Mouse (Mus musculus): Measurements from ENCODE around the gene Mydgf.

Mydgf gene

DNA sequence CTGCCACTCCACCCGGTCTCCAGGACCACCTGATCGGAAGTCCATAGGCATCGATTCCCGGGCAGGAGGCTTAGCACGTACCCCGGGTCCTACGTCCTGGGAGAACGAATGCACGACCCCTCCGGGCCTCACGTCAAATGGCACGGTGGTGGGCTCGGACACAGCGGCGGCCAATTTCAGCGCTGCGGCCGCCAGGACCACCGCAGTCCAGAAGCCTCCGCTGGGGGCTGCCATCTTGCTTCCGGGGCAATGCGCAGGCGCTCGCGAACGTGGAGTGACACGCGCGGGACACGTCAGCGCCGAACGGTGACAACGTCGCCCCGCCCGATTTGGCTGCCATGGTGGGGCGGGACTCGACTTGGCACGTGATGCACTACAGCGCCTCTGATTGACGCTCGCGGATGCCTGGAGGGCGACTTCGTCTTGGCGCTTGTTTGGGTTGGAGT is at the start of gene Mydgf:
Mydgf (minus strand) TSS at position 263 of the 446 bp plus-strand sequence.
- in situ Hi-C loops (cut with MseI, MboI), result no loop called here

- in situ Hi-C loops (cut with MseI, MboI), result no loop called here
These were observed 49.7 kb upstream of the Mydgf start for GRCm38 (mm10) chr17:56233389-56233788.

GRCm38 (mm10) chr17:56229943-56230342 is 46.2 kb upstream of the Mydgf start:
- in situ Hi-C loops (cut with MseI, MboI), result no loop called here

GRCm38 (mm10) chr17:56226566-56226965 is 42.8 kb upstream of the Mydgf start:
- in situ Hi-C loops (cut with MseI, MboI), result no loop called here

DNA sequence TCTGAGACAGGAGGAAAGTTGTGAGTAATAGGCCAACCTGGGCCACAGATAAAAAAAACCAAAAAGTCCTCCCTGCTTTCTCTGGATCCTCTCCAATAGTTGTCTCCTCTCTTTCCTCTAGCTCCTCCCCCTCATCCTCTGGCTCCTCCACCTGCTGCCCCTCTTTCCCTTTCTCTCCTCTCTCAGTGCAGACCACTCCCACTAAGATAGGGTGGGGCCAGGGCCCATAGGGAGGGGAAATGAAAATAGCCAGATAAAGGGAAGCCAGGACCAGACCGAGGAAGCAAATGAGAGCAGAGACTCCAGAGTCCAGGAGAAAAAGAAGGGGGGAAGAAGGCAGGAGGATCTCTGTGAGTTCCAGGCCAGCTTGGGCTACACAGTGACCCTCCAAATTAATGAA is 41.2 kb upstream of the Mydgf start:
- in situ Hi-C loops (cut with MseI, MboI), result no loop called here

- in situ Hi-C loops (cut with MseI, MboI), result no loop called here
These were observed 36.1 kb upstream of the Mydgf start for GRCm38 (mm10) chr17:56219805-56220204.

- in situ Hi-C loops (cut with MseI, MboI), result no loop called here
These were observed 35.5 kb upstream of the Mydgf start for GRCm38 (mm10) chr17:56219251-56219650.

DNA sequence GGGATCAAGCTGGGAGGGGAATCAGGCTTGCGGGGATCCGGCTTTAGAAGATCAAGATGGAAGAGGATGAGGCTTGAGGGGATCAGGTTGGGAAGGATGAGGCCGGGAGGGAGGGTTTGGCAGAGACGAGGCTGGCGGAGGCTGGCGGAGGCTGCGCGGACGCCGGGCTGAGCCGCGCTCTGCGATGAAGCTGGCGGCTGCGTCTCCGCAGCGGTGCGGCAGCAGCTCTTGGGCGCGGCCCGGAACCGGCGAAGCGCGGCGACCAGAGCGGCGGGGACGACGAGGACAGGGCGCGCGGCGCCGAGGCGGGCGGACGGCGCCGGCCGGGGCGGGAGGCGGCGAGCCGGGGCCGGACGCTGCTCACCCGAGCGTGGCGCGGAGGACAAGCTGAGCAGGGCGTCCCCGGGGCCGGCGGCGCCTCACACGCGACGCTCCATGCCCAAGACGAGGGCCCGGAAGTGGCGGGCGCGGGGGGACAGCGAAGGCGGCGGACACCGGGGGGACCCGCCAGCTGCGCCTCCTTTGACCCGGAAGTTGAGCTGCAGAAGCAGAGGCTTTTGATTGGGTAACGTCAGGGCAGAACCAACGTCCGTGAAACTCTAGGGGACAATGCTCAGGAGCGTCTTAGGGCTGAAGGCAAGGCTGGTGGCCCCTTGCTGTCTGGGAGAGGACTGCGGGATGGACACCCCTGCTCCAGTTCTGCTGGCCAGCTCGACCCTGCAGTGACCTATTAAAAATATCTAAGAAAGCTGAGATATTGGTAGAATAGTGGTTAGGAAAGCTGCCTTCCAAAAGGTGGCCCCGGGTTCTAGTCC is 34.9 kb upstream of the Mydgf start, which contains the start of gene Dpp9:
Dpp9 (minus strand) TSS at position 529 of the 815 bp plus-strand sequence.
- in situ Hi-C loops (cut with MseI, MboI), result no loop called here

DNA sequence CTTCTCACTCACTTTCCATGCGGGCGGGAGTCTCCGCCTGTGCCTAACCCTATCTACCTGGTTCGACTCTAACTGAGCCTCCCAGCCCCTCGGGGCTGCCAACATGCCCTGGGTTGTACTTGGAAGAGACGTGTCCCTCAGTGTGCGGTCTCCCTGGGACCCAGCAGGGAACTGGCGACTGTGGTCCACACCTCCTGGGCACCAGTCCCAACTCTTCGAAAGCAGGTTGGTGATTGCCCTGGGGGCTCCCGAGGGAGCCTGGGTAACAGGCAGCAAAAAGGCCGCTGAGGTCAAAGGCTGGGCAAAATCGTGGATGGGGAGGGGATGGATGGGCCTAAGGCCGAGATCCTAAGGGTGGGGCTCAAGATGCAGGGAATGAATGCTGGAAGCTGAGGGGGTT is 34.0 kb upstream of the Mydgf start:
- in situ Hi-C loops (cut with MseI, MboI), result no loop called here

DNA sequence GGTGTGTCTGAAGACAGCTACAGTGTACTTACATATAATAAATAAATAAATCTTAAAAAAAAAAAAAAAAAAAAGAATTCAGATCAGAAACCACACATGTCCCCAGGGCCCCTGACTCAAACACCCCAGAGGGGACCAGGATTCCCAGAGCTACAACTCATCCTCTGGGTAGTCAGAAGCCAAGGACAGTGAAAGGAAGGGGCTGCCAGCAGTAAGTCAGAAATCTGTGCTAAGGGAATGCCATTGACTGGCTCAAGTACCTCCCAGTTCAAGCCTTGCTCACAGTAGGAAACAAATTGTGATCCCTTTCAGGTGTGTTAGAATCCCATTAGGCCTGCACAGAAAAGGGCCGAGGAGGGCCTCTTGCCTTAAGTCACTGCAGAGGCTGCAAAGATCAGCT is 30.5 kb upstream of the Mydgf start:
- in situ Hi-C loops (cut with MseI, MboI), result no loop called here

DNA sequence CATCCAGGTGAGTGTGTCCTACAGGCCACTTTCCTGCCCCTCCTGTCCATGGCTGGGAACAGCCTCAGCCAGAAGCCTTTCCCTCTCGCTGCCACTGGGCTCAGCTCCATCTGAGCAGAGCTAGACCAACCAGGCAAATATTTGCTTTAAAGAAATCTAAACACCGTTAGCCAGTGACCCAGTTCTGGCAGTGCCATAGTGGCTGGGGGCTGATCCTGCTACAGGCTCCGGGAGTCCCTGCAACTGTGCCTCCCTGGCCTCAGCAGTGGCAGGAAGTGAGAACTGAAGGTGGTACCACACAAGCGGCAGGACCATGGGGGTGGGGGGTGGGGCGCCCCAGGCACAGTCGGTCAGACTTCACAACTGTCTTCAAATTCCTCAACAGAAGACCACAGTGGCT is 29.0 kb upstream of the Mydgf start:
- in situ Hi-C loops (cut with MseI, MboI), result no loop called here

DNA sequence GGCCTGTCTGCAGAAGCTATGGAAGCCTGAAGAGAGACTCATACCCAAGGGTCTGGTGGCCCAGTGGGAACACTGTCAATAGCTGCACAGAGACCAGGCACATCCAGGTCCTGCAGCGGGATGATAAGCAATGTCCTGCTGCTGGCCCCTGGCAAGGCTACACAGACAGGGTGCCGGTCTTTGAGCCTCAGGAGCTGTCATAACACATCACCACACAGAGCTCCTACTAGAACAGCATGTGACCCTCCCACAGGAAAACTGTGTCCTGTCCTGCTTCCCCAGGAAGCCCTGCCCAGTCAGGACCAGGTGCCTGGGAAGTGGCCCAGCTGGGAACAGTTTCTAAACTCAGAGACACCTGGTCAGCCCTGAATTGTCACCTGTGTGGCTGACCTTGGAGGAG is 27.4 kb upstream of the Mydgf start:
- in situ Hi-C loops (cut with MseI, MboI), result no loop called here

DNA sequence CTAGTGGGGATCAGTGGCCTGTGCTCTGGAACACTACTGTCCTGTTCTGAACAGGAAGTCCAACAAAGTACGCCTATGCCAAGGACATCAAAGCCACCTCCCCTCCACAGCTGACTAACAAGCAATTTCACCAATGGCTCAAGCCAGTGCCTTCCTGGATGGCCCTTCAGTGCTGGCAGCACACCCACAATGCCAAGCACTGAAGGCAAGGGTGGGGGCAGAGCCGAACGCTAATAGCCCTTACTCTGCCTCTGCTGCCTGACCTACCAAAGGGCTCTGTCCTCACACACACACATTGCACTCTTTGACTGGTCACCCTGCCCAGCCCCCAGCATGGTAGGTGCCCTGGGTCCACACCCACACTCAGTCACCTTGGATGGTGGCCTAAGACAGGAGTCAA is 25.1 kb upstream of the Mydgf start:
- in situ Hi-C loops (cut with MseI, MboI), result no loop called here

GRCm38 (mm10) chr17:56207963-56208530 is 24.3 kb upstream of the Mydgf start:
- in situ Hi-C loops (cut with MseI, MboI), result no loop called here

GRCm38 (mm10) chr17:56206986-56207674 is 23.4 kb upstream of the Mydgf start:
- in situ Hi-C loops (cut with MseI, MboI), result no loop called here

DNA sequence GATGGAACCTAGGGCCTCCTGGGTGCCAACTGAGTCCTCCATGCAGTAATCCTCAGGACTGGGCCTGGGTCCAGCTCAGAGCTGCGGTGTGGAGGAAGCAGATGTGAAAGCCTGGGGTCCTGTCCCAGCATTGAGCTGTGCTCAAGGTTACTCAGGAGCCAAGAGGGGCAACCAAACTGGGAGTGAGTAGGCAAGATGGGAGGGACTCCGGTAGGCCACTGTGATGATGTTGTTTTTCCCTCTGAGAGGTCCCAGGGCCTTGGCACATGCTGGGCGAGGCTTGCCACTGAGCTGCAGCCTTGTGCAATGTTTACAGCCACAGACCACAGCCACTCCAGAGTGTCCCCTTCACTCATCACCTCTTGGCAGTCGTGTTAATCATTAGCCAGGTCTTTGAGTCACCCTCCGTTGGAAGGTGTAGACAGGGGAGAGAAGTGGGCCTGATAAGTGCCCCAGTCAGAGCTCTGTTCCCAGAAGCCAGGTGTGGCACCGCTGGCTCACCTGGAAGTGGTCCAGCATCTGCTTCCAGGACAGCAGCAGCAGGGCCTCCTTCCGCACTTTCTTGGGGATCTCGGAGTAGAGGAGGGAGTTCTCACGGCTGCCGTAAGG is 22.7 kb upstream of the Mydgf start:
- in situ Hi-C loops (cut with MseI, MboI), result no loop called here

- in situ Hi-C loops (cut with MseI, MboI), result no loop called here
These were observed 20.0 kb upstream of the Mydgf start for GRCm38 (mm10) chr17:56203729-56204128.

DNA sequence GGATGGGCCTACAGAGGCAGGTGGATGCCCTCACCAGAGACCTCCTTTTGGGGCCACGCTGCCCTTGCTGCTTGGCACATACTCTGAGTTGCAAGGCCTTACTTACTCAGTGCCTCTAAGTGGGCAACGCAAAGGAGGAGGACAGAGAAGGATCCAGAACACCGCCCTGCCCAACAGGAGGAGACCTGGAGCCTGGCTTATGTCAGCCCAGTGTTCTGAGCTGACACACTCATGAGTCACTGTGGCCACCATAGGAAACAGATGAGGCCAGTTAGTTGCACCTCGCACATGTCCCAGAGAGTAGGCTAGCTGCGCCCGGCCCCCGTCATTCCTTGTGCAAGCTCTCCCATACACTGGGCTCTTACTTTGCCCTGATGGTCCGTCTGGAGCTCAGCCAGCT is 18.8 kb upstream of the Mydgf start:
- in situ Hi-C loops (cut with MseI, MboI), result no loop called here

GRCm38 (mm10) chr17:56201642-56202041 is 17.9 kb upstream of the Mydgf start:
- in situ Hi-C loops (cut with MseI, MboI), result no loop called here

- in situ Hi-C loops (cut with MseI, MboI), result no loop called here
These were observed 16.9 kb upstream of the Mydgf start for GRCm38 (mm10) chr17:56200586-56200985.

DNA sequence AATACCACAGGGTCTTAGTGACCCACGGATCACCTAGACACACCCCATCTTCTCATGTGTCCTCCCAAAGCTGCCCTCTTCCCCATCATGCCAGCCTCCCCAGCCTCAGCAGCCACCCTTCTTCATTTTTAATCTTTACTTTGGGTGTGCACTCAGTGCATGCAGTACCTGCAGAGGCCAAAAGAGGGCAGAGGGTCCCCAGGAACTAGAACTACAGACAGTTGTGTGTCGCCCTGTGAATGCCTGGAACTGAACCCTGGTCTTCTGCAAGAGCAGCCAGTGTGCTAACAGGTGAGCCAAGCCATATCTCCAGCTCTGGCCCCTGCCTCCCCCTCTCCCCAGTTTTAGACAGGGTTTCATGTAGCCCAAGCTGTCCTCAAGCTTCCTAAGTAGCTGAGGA is 13.1 kb upstream of the Mydgf start:
- in situ Hi-C loops (cut with MseI, MboI), result loop anchor here in 1 of 2 experiments (10.0 kb wide), 1 partner anchor 58 kb away; the partner anchor contains the start of gene Fem1a

DNA sequence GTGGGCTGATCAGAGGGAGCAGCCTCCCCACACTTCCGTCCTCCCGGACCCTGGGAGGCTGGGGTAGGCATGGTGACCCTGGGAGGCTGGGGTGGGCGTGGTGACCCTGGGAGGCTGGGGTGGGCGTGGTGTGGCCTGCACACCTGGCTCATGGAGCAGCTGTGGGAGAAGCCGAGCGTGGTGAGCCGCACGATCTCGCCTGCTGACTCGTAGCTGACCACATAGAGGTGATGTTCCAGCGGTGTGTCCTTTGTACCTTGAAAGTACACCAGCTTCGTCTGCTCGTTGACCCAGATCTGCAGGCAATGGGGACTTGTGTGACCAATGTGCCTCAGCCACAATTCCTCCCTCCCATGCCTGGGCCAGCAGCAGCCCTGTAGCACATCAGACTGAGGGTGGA is 11.0 kb upstream of the Mydgf start:
- in situ Hi-C loops (cut with MseI, MboI), result loop anchor here in 1 of 2 experiments (10.0 kb wide), 1 partner anchor 60 kb away; the partner anchor contains the start of gene Fem1a

Data from mouse trophoblast stem cell (cell line).